Comparison of ENCODE assay signal across 23 mouse cellular contexts in genomic region chr1:11744749-11745314, GRCm38 (mm10).
DNase-seq lines count a peak whose midpoint lies in the region; ATAC-seq and TF ChIP-seq lines count a peak whose summit lies in the region.
"Had no signal": no experiment of that assay in that cellular context is flagged by ENCODE, and none has a peak within 500 bp of the region (broad histone marks: within the 10 kb centered on the region; RNA-seq: fewer than 3 reads in every experiment).

No protein-coding gene starts in this region.

- no peaks in the 10 kb centered on the region for H3K27me3 ChIP-seq in limb, embryonic 11.5 days (ENCODE audit: control insufficient read depth, insufficient read depth, low read length)
- no peaks in the 10 kb centered on the region for H3K27me3 ChIP-seq in limb, embryonic 10.5 days (ENCODE audit: low read depth, poor library complexity, severe bottlenecking)
- no peaks in the 10 kb centered on the region for H3K27me3 ChIP-seq in limb, embryonic 12.5 days
- no peaks in the 10 kb centered on the region for H3K27me3 ChIP-seq in limb, embryonic 14.5 days (ENCODE audit: control insufficient read depth, insufficient read depth, low read length)
- H3K27me3 ChIP-seq: embryonic facial prominence, embryonic 13.5 days; embryonic facial prominence, embryonic 15.5 days had no signal

- no peak overlapping the region for H3K4me3 ChIP-seq in limb, embryonic 11.5 days (ENCODE audit: low read depth, low read length)
- no peak overlapping the region for H3K4me3 ChIP-seq in limb, embryonic 10.5 days
- no peak overlapping the region for H3K4me3 ChIP-seq in limb, embryonic 12.5 days (replicated peaks)
- H3K4me3 ChIP-seq in limb, embryonic 14.5 days (replicated peaks; ENCODE audit: low read length): no peak overlapping the region
- H3K4me3 ChIP-seq: embryonic facial prominence, embryonic 13.5 days; embryonic facial prominence, embryonic 15.5 days; erythroblast, embryonic 14.5 days; forebrain, embryonic 10.5 days; forebrain, embryonic 12.5 days had no signal

- no peak for DNase-seq in limb, embryonic 11.5 days (ENCODE audit: low spot score)
- no peak for DNase-seq in limb, embryonic 10.5 days (ENCODE audit: low spot score)
- peak; percentile 26 for DNase-seq in limb, embryonic 14.5 days (ENCODE audit: low spot score)
- DNase-seq in adrenal gland, postnatal 4 days (ENCODE audit: low spot score in 2 of 2): no peak
- no peak for DNase-seq in adrenal gland, adult 2 months
- DNase-seq: adrenal gland, adult 8-10 months; adrenal gland, postnatal 14 days; adrenal gland, postnatal 36 days; cerebellum, adult 11 months; cerebellum, adult 18-20 months; cerebellum, adult 8-10 months; cerebellum, adult 9-11 months; cerebellum, postnatal 14 days; cerebellum, postnatal 36 days; embryo, embryonic 11 days had no signal

- H3K4me2 ChIP-seq in limb, embryonic 11.5 days (ENCODE audit: low read depth, severe bottlenecking): no peak overlapping the region
- no peak overlapping the region for H3K4me2 ChIP-seq in limb, embryonic 12.5 days
- H3K4me2 ChIP-seq in limb, embryonic 14.5 days (replicated peaks; ENCODE audit: low read depth, low read length, severe bottlenecking): no peak overlapping the region
- H3K4me2 ChIP-seq: embryonic facial prominence, embryonic 13.5 days; embryonic facial prominence, embryonic 15.5 days; forebrain, embryonic 12.5 days had no signal

- TF ChIP-seq POLR2A in limb, embryonic 14.5 days (IDR thresholded peaks at IDR 0.05; ENCODE audit: borderline replicate concordance, extremely low read depth, insufficient read depth, insufficient read length): no peak

- ATAC-seq in limb, embryonic 11.5 days (ENCODE audit: insufficient number of reproducible peaks, low FRiP score, low TSS enrichment, low read depth): peak; percentile 57; the same call in 1 of the 2 replicates
- ATAC-seq in limb, embryonic 12.5 days (ENCODE audit: insufficient number of reproducible peaks, insufficient read depth, low FRiP score, low TSS enrichment, low read depth): peak; percentile 56; the same call in 1 of the 2 replicates
- ATAC-seq in limb, embryonic 14.5 days (ENCODE audit: low FRiP score, low read depth): no peak
- ATAC-seq: forebrain, embryonic 14.5 days; forebrain, embryonic 16.5 days had no signal

- H3K36me3 ChIP-seq in limb, embryonic 11.5 days (ENCODE audit: control insufficient read depth, insufficient read depth, low read length): no peaks in the 10 kb centered on the region
- no peaks in the 10 kb centered on the region for H3K36me3 ChIP-seq in limb, embryonic 10.5 days
- no peaks in the 10 kb centered on the region for H3K36me3 ChIP-seq in limb, embryonic 12.5 days
- no peaks in the 10 kb centered on the region for H3K36me3 ChIP-seq in limb, embryonic 14.5 days (ENCODE audit: control insufficient read depth, insufficient read depth, low read length)
- H3K36me3 ChIP-seq: embryonic facial prominence, embryonic 13.5 days; embryonic facial prominence, embryonic 15.5 days; forebrain, embryonic 10.5 days; forebrain, embryonic 12.5 days had no signal

- no peak overlapping the region for H3K9ac ChIP-seq in limb, embryonic 11.5 days (ENCODE audit: low read length)
- no peak overlapping the region for H3K9ac ChIP-seq in limb, embryonic 12.5 days (replicated peaks)
- no peak overlapping the region for H3K9ac ChIP-seq in limb, embryonic 14.5 days (ENCODE audit: low read depth, low read length, severe bottlenecking)
- H3K9ac ChIP-seq: embryonic facial prominence, embryonic 13.5 days; embryonic facial prominence, embryonic 15.5 days; forebrain, embryonic 12.5 days had no signal

- no peak overlapping the region for H3K27ac ChIP-seq in limb, embryonic 11.5 days (replicated peaks; ENCODE audit: low read depth, low read length)
- no peak overlapping the region for H3K27ac ChIP-seq in limb, embryonic 10.5 days
- no peak overlapping the region for H3K27ac ChIP-seq in limb, embryonic 12.5 days
- H3K27ac ChIP-seq in limb, embryonic 14.5 days (replicated peaks; ENCODE audit: low read depth, low read length): no peak overlapping the region
- H3K27ac ChIP-seq: embryonic facial prominence, embryonic 13.5 days; embryonic facial prominence, embryonic 15.5 days; forebrain, embryonic 10.5 days; forebrain, embryonic 12.5 days had no signal

- no peaks in the 10 kb centered on the region for H3K9me3 ChIP-seq in limb, embryonic 11.5 days (ENCODE audit: control insufficient read depth, low read length)
- H3K9me3 ChIP-seq in limb, embryonic 10.5 days (replicated peaks): no peaks in the 10 kb centered on the region
- H3K9me3 ChIP-seq in limb, embryonic 12.5 days: 0 out of 2 replicates have a peak, but pooled peaks cover 14% of the 10 kb centered on the region
- no peaks in the 10 kb centered on the region for H3K9me3 ChIP-seq in limb, embryonic 14.5 days (ENCODE audit: control insufficient read depth, low read length)
- H3K9me3 ChIP-seq: embryonic facial prominence, embryonic 15.5 days had no signal

- H3K4me1 ChIP-seq in limb, embryonic 11.5 days (ENCODE audit: control insufficient read depth, insufficient read depth, low read length): no peaks in the 10 kb centered on the region
- H3K4me1 ChIP-seq in limb, embryonic 10.5 days: no peaks in the 10 kb centered on the region; the same call in 1 of the 2 replicates
- H3K4me1 ChIP-seq in limb, embryonic 12.5 days (replicated peaks): peaks cover 13% of the 10 kb centered on the region
- no peaks in the 10 kb centered on the region for H3K4me1 ChIP-seq in limb, embryonic 14.5 days (ENCODE audit: control insufficient read depth, insufficient read depth, low read length)
- H3K4me1 ChIP-seq: embryonic facial prominence, embryonic 13.5 days had no signal
